Mouse (Mus musculus) neural tube, embryonic 15.5 days (tissue): ENCODE results near the gene Rbfox3. TPM values are rescaled to one million over a fixed set of nuclear protein-coding genes. Genes with fewer than 3 reads are reported as not detected.
"Not testable (repeated sequence)": the region's sequence is repeated elsewhere in the genome, so short reads cannot be mapped to it uniquely, and the experiment has no call there.

Source experiments
- ATAC-seq: fragments of 200-750 bp; cut with Nextera tagmentation; 2 replicates; pipeline ENCODE4 v1.8.0; 2017; ENCODE audit warnings: mild to moderate bottlenecking, moderate TSS enrichment, moderate library complexity; ENCODE audit not compliant: low FRiP score
- H3K27ac ChIP-seq: fragments of 300-500 bp; sonication (generic); replicated peaks from 2 replicates; pipeline ENCODE4 v1.5.1; 2015; ENCODE audit warnings: mild to moderate bottlenecking, inconsistent platforms
- H3K27me3 ChIP-seq: fragments of 300-500 bp; sonication (generic); replicated peaks from 2 replicates; pipeline ENCODE4 v1.6.1; 2015; ENCODE audit warnings: inconsistent platforms
- H3K36me3 ChIP-seq: fragments of 300-500 bp; sonication (generic); 2 replicates; pipeline ENCODE4 v1.6.1; 2015; ENCODE audit warnings: inconsistent platforms
- H3K4me1 ChIP-seq: fragments of 300-500 bp; sonication (generic); 2 replicates; pipeline ENCODE4 v1.6.1; 2015; ENCODE audit warnings: inconsistent platforms
- H3K4me2 ChIP-seq: fragments of 300-500 bp; sonication (generic); 2 replicates; pipeline ENCODE4 v1.6.1; 2015; ENCODE audit warnings: inconsistent platforms, mild to moderate bottlenecking, moderate library complexity
- H3K4me3 ChIP-seq: fragments of 300-500 bp; sonication (generic); replicated peaks from 2 replicates; pipeline ENCODE4 v1.5.1; 2015; ENCODE audit warnings: mild to moderate bottlenecking, inconsistent platforms
- H3K9ac ChIP-seq: fragments of 300-500 bp; sonication (generic); replicated peaks from 2 replicates; pipeline ENCODE4 v1.6.1; 2015; ENCODE audit warnings: mild to moderate bottlenecking, inconsistent platforms
- H3K9me3 ChIP-seq: fragments of 300-500 bp; sonication (generic); replicated peaks from 2 replicates; pipeline ENCODE4 v1.6.1; 2016; ENCODE audit warnings: inconsistent platforms
- WGBS: fragments of 180-500 bp; shearing (Covaris S2); methylation state at CpG from one replicate; pipeline ENCODE4 v1.1.7; 2015; ENCODE audit warnings: mixed read lengths; 5-methylcytosine and 5-hydroxymethylcytosine counted together
- polyA plus RNA-seq: library from polyadenylated mRNA; unstranded; fragments of >200 nt; fragmentation: Nextera tagmentation; extraction: Ambion mirVana; gene quantifications from 2 replicates; pipeline ENCODE4 v1.2.1, GENCODE M21; 2015

Gene Rbfox3
- polyA plus RNA-seq, 1 experiment from 2014 or later, result 99.8 TPM

- Histone ChIP-seq H3K9me3 (no peaks in the 10 kb centered on the region), H3K27ac (peak overlapping the region; percentile 87), H3K27me3 (no peaks in the 10 kb centered on the region), H3K9ac (no peak overlapping the region), H3K36me3 (no peaks in the 10 kb centered on the region), H3K4me2 (no peak overlapping the region), H3K4me3 (no peak overlapping the region), H3K4me1 (peaks cover 58% of the 10 kb centered on the region)
- no peak for ATAC-seq
- WGBS, result 45% methylated on average over 8 of the region's 8 CpGs
Observed at GRCm38 (mm10) chr11:118794856-118795602, 116.4 kb downstream of the Rbfox3 start.

DNA sequence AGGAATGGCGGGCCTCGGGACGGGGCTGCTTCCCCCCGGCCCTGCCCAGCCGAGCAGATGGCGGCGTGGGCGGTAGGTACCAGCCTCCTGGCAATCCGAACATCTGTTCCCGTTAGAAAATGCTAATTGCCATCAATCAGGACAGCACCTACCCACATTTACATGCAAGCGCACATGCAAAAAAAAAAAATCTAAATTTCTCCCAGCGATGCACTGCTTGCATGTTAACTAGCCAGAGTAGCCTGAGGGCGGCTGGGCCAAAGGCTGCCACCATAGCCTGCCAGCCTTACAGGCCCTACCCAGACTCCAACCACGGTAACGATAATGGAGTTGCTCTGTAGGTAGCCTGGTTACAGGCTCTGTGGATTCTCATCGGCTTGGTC lies 117.8 kb downstream of the Rbfox3 start:
- Histone ChIP-seq H3K9me3 (no peaks in the 10 kb centered on the region), H3K36me3 (no peaks in the 10 kb centered on the region), H3K4me3 (no peak overlapping the region), H3K27ac (peak overlapping the region; percentile 87), H3K27me3 (no peaks in the 10 kb centered on the region), H3K4me2 (peak overlapping the region; percentile 11; the same call in 1 of the 2 replicates), H3K9ac (peak overlapping the region; percentile 23), H3K4me1 (peaks cover 50% of the 10 kb centered on the region)
- peak; percentile 60 for ATAC-seq
- WGBS, result 20% methylated on average over 16 of the region's 16 CpGs

- ATAC-seq, result peak; percentile 55
- peaks cover 50% of the 10 kb centered on the region for H3K4me1 ChIP-seq
Observed at GRCm38 (mm10) chr11:118792916-118793638, 118.3 kb downstream of the Rbfox3 start.

GRCm38 (mm10) chr11:118792163-118792915 lies 119.1 kb downstream of the Rbfox3 start:
- Histone ChIP-seq H3K27ac (peak overlapping the region; percentile 87), H3K27me3 (no peaks in the 10 kb centered on the region), H3K9me3 (no peaks in the 10 kb centered on the region), H3K36me3 (no peaks in the 10 kb centered on the region), H3K4me1 (peaks cover 50% of the 10 kb centered on the region), H3K9ac (0 out of 2 replicates have a peak overlapping the region, but pooled peaks have one; percentile 0), H3K4me3 (no peak overlapping the region), H3K4me2 (peak overlapping the region; percentile 11; the same call in 1 of the 2 replicates)
- ATAC-seq, result 0 out of 2 replicates have a peak, but pooled peaks have one; percentile 12
- WGBS, result 37% methylated on average over 9 of the region's 9 CpGs

More at GRCm38 (mm10) chr11:118792916-118793638, 118.3 kb downstream of the Rbfox3 start:
- Histone ChIP-seq H3K4me2 (peak overlapping the region; percentile 11; the same call in 1 of the 2 replicates), H3K27me3 (no peaks in the 10 kb centered on the region), H3K9me3 (no peaks in the 10 kb centered on the region), H3K9ac (peak overlapping the region; percentile 23), H3K4me3 (no peak overlapping the region), H3K27ac (peak overlapping the region; percentile 87), H3K36me3 (no peaks in the 10 kb centered on the region)
- WGBS, result 16% methylated on average over 10 of the region's 10 CpGs

- Histone ChIP-seq H3K4me3 (no peak overlapping the region), H3K27me3 (no peaks in the 10 kb centered on the region), H3K4me1 (peaks cover 50% of the 10 kb centered on the region), H3K36me3 (no peaks in the 10 kb centered on the region), H3K9me3 (no peaks in the 10 kb centered on the region), H3K4me2 (no peak overlapping the region), H3K27ac (peak overlapping the region; percentile 87), H3K9ac (no peak overlapping the region)
- ATAC-seq, result no peak
- WGBS, result 51% methylated on average over 6 of the region's 6 CpGs
Observed at GRCm38 (mm10) chr11:118791391-118791790, 120.0 kb downstream of the Rbfox3 start.

- peaks cover 23% of the 10 kb centered on the region for H3K4me1 ChIP-seq
- H3K9ac ChIP-seq, result no peak overlapping the region
- H3K27me3 ChIP-seq, result no peaks in the 10 kb centered on the region
- no peaks in the 10 kb centered on the region for H3K9me3 ChIP-seq
- no peak overlapping the region for H3K4me2 ChIP-seq
- H3K4me3 ChIP-seq, result no peak overlapping the region
- 90% methylated on average over 1 of the region's 1 CpGs for WGBS
- H3K36me3 ChIP-seq, result no peaks in the 10 kb centered on the region
- no peak overlapping the region for H3K27ac ChIP-seq
- ATAC-seq, result no peak
Observed at GRCm38 (mm10) chr11:118788091-118788490, 123.3 kb downstream of the Rbfox3 start.

GRCm38 (mm10) chr11:118782677-118783076 lies 128.7 kb downstream of the Rbfox3 start:
- 87% methylated on average over 5 of the region's 5 CpGs for WGBS
- no peak for ATAC-seq
- Histone ChIP-seq H3K27me3 (no peaks in the 10 kb centered on the region), H3K27ac (0 out of 2 replicates have a peak overlapping the region, but pooled peaks have one; percentile 38), H3K4me3 (no peak overlapping the region), H3K4me1 (peaks cover 27% of the 10 kb centered on the region), H3K4me2 (no peak overlapping the region), H3K9ac (no peak overlapping the region), H3K36me3 (no peaks in the 10 kb centered on the region), H3K9me3 (no peaks in the 10 kb centered on the region)

DNA sequence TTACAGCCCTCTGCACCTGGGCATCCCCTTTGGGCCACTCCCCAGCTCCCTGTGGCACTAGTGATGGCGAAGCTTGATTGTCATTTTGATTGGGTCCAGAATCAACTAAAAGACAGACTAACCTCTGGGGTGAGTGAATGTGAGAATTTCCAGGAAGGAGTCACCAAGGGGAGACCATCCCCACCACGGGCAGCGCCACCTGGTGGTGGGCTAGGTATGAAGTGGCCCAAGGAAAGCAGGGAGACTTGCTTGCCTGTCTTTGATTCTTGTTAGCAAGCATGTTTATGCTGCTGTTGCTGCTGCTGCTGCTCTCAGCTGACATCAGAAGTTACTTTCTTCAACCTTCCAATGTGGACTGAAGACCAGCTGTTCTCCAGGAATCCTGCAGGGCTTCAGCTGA lies 135.6 kb downstream of the Rbfox3 start:
- 28% methylated on average over 3 of the region's 3 CpGs for WGBS
- ATAC-seq, result no peak
- peaks cover 58% of the 10 kb centered on the region for H3K4me1 ChIP-seq
- no peak overlapping the region for H3K4me2 ChIP-seq
- H3K9me3 ChIP-seq, result no peaks in the 10 kb centered on the region
- no peaks in the 10 kb centered on the region for H3K27me3 ChIP-seq
- no peaks in the 10 kb centered on the region for H3K36me3 ChIP-seq
- no peak overlapping the region for H3K4me3 ChIP-seq
- peak overlapping the region; percentile 49; the same call in 1 of the 2 replicates for H3K27ac ChIP-seq
- H3K9ac ChIP-seq, result no peak overlapping the region

GRCm38 (mm10) chr11:118774777-118775176 lies 136.6 kb downstream of the Rbfox3 start:
- H3K4me2 ChIP-seq, H3K9ac ChIP-seq, H3K4me3 ChIP-seq, ATAC-seq, H3K27ac ChIP-seq, H3K27me3 ChIP-seq, H3K9me3 ChIP-seq, H3K36me3 ChIP-seq: not testable (repeated sequence)
- 86% methylated on average over 2 of the region's 2 CpGs for WGBS
- H3K4me1 ChIP-seq, result peaks cover 66% of the 10 kb centered on the region

DNA sequence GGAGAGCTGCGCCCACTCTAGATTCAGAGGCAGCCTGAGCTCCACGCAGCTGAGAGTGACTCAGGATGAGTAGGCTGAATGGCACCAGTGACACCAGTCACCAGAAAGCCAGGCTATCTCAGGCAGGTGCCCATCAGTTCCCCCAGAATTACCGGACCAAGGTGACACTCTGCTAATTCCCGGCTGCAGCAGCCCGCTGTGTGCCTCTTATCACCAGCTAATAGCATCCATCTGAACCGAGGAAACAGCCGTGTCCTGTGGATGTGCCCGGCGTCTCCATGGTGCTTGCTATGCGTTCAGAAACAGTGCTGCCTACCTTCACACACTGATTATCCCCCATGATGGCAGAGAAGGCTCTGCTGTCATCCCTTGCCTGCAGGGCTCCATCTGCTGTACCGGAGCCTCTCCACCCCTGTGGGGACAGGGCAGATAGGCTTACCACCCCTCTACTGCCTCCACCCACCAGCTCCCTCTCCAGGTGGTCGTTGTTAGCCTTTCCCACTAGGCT lies 138.3 kb downstream of the Rbfox3 start:
- Histone ChIP-seq H3K4me2 (no peak overlapping the region), H3K27me3 (no peaks in the 10 kb centered on the region), H3K4me3 (no peak overlapping the region), H3K9ac (no peak overlapping the region), H3K36me3 (no peaks in the 10 kb centered on the region), H3K27ac (peak overlapping the region; percentile 84), H3K9me3 (no peaks in the 10 kb centered on the region), H3K4me1 (peaks cover 73% of the 10 kb centered on the region)
- no peak for ATAC-seq
- WGBS, result 27% methylated on average over 12 of the region's 12 CpGs

DNA sequence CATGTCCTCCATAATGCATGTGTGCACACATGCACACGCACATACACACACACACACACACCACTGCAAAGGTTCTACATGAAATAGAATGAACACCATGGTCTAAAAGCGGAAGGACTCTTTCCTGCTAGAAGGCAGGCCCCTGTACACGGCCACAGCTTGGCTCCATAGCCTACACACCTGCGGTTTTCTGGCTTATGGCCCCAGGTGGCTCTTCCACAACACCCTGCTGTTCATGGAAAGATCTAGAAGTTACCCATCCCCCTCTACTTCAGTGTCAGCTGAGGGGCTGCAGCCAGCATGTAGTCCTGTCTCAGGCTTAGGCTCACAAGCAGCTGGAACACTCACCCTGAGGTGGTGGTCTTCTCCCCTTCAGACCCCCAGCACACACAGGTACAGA lies 140.0 kb downstream of the Rbfox3 start:
- Histone ChIP-seq H3K27ac (peak overlapping the region; percentile 84), H3K9me3 (no peaks in the 10 kb centered on the region), H3K36me3 (no peaks in the 10 kb centered on the region), H3K4me3 (no peak overlapping the region), H3K4me1 (peaks cover 80% of the 10 kb centered on the region), H3K9ac (no peak overlapping the region), H3K4me2 (no peak overlapping the region; the same call in 1 of the 2 replicates), H3K27me3 (no peaks in the 10 kb centered on the region)
- ATAC-seq, result no peak
- 71% methylated on average over 4 of the region's 4 CpGs for WGBS
